Mouse (Mus musculus): ENCODE measurements around the gene Epn3.

GRCm38 (mm10) chr11:94499035-94499434 lies 739 bp downstream of the Epn3 start:
- TF ChIP-seq POLR2A (IDR thresholded peaks at IDR 0.05; ENCODE audit: low read depth, low read length), result no peak
- TF ChIP-seq CTCF (conservative IDR thresholded peaks at IDR 0.05 in 1 of 2, IDR thresholded peaks at IDR 0.05 in 1 of 2; ENCODE audit: low read depth in 2 of 2, low read length in 2 of 2), result no peak
- TF ChIP-seq BHLHE40 (IDR thresholded peaks at IDR 0.05; ENCODE audit: low read depth, low read length), result no peak
- TF ChIP-seq SIN3A (IDR thresholded peaks at IDR 0.05; ENCODE audit: low read length), result no peak

Data from CH12.LX (cell line).